Mouse (Mus musculus) right cerebral cortex, postnatal 25 days (tissue): ENCODE measurements around the gene Gpn3.

Experiments
- DNase-seq: peaks from one replicate; pipeline ENCODE4 v3.0.0; 2022

Gpn3 gene

GRCm38 (mm10) chr5:122423083-122423482, 51.4 kb downstream of the Gpn3 start:
- no peak for DNase-seq

- DNase-seq = no peak
These were observed 53.9 kb downstream of the Gpn3 start for GRCm38 (mm10) chr5:122425550-122425949.

GRCm38 (mm10) chr5:122430036-122430775, 58.5 kb downstream of the Gpn3 start:
- no peak for DNase-seq

- DNase-seq = no peak
These were observed 59.5 kb downstream of the Gpn3 start for GRCm38 (mm10) chr5:122431221-122431620.
